Mouse (Mus musculus): ENCODE results near the gene Arhgap17.

Gene Arhgap17

DNA sequence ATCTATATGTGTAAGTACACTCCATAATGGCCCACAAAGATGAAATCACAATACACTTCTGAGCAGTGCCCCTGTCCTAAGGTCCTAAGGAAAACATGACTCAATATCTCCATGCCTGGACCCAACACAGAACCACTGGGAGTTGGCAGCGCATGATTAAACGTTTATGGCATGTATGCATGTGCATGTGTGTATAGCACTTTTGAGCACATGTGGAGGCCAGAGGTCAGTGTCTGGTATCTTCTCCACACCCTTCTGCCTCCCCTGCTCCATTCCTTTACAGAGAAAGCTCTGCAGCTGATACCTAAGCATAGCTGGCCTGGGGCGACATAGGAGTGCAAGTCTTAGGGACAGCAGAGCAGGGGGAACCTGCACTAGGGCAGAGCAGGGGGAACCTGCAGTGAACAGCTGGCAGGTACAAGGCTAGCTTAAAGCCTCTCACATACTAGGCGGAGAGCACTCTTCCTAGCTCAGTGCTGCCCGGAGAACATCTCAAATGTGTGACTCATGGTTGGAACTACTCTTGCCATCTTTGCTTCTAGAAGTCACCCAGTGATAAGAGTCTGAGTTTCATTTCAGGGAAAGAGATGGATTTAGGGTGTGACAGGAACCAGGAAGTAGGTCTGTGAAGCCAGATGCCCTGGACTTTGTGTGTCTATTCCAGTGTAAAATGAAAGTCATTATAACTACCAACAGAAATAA lies 25.5 kb downstream of the Arhgap17 start:
- in situ Hi-C loops (cut with MseI, MboI), result no loop called here

DNA sequence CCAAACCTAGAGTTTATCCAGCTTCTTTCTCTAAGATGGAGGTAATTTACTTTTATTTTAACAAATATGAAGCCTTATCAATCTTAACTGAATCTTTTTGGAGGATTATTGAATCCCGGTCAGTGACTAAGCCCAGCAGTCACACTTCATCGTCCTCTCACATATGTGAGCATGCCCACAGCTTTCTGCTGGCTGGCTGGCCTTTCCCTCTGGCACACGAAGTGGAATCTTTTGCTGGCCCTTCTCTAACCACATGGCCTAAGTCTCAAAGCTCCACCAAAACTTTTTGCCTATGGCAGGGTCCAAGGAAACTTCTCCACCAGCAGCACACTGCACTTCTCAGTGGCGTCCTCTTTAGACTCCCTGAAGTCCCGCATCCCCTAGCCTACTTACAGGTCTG lies 27.8 kb downstream of the Arhgap17 start:
- in situ Hi-C loops (cut with MseI, MboI), result no loop called here

DNA sequence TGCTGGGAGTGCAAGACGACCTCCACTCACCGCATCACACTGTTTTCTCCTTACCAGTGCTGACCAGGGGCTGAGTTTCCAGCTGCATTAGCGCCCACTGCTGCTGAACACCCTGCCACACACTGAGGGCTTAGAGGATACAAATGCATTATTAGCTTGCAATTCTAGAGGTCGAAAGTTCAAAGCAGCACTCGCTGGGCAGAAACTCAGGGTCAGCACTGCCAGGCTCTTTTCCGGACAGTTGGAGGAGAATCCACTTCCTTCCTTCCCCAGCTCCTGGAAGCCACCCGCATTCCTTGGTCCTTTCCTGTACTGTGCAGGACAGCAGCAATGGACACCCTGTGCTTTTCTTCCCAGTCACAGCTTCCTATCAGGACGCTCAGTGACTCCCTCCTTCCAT lies 31.4 kb downstream of the Arhgap17 start:
- in situ Hi-C loops (cut with MseI, MboI), result no loop called here

DNA sequence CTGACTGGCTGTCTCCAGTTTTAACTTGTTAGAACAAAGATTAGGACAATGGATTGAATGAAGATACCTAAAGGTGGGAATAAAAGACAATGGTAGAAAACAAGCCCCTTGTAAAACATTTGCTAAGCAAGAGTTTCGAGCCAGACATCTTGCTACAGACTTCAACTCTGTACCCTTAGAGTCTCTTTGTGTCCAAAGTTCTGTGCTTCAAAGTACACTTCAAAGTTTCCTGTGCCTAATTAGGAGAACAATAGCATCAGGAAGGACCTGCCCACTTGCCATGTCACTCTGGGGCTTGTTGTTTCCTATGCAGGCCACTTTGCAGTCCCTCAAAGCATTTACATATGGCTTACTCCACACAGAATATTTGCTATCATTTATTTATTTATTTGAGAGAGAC lies 33.4 kb downstream of the Arhgap17 start:
- in situ Hi-C loops (cut with MseI, MboI), result no loop called here

DNA sequence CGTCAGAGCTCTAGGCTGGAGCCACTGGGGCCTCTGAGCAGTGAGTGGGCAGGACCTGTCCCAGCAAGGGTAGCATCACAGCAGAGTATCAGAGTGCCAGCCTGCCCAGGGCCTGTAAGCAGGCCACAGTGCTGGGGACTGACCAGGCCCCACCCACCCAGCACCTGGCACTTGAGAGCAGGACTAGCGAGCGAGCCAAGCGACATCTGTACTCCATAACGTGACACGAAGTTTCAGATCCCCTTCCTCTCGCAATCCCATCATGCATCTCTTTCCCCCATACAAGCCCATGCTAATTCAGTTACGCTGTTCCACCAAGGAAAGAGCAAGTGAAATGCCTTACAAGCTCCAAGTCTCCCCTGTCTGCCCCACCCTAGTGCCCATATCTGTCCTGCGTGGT lies 39.2 kb downstream of the Arhgap17 start:
- in situ Hi-C loops (cut with MseI, MboI), result no loop called here

DNA sequence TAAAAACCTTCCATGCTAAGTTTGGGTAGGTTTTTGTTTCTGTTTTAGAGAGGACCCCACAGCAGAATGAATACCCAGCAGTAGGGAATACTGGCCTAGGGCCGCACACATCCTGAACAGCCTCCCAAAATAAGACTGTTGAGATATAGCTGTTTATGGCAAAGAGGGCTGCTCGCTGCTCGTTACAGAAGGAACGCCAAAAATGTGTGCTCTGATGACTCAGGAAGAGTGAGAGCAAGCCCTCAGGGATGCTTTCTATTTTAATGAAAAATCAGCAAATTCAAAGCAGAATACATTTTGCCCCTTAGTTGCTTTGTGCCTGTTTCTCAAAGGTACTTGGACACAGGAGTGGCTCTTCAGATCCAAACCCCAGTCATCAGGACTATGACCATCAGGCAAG lies 41.8 kb downstream of the Arhgap17 start:
- in situ Hi-C loops (cut with MseI, MboI), result no loop called here

DNA sequence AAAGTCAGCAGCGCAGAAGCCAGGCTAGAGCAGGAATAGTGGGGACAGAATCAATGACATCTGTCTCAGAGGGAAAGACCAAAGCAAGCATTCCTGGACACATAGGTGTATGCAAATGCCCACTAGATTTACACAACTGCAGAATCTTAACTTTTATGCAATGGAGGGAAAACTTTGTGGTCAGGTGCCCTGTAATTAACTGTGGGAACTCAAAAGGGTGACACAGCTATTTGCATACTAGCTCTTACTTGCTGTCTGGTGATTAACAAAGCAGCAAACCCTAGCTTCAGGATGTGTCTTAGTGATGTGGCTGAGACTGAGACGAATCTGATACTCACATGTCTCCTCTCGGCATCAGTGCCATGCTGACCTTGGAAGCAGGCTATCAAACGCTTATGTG lies 42.8 kb downstream of the Arhgap17 start:
- in situ Hi-C loops (cut with MseI, MboI), result no loop called here

DNA sequence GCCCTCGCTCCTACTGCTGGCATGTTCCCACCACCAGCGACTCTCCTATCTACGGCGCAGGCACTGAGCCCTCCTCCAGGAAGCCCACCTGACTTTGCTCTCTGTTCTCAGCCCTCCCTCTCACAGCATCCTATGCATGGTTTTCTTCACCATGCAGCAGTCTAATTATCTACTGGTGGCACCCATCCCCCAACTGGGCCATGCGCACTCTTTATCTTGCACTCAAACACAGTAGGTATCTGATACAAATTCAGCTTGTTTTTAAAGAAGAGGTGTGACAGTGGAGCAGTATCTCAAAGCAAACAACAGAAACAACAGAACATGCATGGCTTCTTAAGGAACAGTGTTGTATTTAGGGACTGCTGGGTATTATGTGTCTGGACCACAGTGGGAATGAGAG lies 43.7 kb downstream of the Arhgap17 start:
- in situ Hi-C loops (cut with MseI, MboI), result no loop called here

DNA sequence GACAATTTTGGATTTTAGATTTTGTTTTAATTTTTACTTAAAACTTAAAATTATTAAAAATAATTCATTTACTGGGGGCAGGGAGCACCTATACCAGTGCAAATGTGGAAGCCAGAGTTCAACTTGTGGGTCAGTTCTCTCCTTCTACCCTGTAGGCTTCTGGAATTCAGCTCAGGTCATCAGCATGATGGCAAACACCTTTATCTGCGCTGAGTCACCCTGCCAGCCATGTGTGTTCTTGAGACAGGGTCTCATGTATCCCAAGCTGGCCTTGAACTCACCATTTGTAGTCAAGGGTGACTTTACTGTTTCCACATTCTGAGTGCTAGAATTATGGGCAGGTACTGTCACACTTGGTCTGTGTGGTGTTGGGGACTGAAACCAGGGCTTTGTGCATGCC lies 45.6 kb downstream of the Arhgap17 start:
- in situ Hi-C loops (cut with MseI, MboI), result no loop called here

DNA sequence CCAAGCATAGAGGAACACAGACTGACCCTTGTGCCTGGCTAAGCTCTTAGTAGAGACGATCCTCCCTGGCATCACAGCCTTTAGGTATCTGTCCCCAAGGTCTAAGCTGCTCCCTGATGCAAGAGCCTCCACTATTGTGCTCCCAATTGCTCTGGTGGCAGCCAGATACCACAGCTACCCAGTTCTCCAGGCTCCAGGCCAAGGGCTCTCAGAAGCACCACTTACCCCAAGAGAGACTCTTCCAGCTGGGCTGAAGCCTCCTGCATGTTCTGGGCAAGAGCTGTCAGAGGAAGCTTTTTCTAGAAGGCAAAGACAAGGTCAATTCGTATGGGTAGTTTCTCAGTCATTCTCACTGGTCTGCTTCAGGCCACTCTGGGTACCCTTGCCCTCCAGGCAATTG lies 46.3 kb downstream of the Arhgap17 start:
- in situ Hi-C loops (cut with MseI, MboI), result no loop called here

DNA sequence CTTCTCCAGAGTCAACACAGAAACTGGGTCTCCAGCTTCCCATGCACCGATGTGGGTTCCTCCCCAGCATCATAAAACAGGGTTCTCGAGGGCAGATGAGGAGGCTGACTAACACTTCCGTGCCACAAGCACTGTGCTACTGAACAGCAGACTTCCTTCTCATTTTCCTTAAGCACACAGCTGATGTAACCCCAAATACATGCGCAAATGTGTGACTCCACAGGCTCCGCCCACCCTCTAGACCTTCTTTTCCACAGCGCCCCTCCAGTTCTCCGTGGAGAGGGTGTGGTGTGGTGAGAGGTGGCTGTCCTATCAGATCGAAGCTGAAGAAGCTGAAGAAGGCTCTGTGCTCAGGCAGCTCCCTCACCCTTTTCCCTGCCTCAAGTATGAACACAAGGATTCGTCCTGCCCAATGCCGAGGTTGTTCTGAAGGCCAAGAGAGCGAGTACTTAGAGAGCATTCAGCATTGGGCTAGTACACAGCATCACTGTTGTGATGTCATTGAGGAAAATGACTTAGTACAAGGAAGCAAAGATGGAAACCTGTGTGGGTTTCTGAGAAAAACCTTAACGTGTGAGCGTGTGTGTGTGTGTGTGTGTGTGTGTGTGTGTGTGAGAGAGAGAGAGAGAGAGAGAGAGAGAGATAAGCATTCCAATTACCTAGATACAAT lies 47.1 kb downstream of the Arhgap17 start:
- in situ Hi-C loops (cut with MseI, MboI), result no loop called here

DNA sequence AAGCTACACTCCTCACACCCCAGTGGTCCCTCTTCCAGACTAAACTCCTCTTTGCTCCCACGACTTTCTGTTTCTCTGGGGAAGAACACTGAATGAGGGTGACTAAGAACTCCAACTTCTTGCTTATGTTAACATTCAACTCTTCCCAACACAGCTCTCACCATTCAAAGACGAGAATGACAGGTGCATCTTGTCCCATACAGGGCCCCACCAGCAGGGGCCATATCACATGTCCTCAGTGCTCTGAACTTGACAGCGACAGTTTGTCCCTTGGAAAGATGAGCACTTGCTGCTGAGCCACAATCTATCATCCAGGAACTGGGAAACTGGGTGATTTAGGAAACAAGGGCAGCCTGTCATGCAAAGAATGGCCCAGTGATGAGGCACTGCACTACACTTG lies 57.0 kb downstream of the Arhgap17 start:
- in situ Hi-C loops (cut with MseI, MboI), result no loop called here

DNA sequence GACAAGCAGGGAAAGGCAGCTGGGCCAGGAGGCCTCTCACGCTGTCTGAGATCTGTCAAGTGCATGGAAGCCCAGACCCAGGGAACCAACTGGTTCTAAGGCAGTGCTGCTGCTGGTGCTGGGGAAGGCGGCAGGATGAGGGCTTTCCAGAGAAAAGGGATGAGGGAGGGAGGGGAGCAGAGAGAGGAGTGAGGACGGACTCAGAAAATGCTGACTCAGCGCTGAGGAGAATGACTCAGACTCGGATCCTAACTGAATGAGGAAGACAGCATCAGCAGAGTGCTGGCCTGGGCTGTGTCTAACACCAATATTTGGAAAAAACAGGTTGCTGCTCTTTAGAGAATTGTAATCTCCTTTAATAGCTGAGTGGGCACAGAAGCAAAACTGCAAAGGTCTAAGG lies 57.9 kb downstream of the Arhgap17 start:
- in situ Hi-C loops (cut with MseI, MboI), result no loop called here

DNA sequence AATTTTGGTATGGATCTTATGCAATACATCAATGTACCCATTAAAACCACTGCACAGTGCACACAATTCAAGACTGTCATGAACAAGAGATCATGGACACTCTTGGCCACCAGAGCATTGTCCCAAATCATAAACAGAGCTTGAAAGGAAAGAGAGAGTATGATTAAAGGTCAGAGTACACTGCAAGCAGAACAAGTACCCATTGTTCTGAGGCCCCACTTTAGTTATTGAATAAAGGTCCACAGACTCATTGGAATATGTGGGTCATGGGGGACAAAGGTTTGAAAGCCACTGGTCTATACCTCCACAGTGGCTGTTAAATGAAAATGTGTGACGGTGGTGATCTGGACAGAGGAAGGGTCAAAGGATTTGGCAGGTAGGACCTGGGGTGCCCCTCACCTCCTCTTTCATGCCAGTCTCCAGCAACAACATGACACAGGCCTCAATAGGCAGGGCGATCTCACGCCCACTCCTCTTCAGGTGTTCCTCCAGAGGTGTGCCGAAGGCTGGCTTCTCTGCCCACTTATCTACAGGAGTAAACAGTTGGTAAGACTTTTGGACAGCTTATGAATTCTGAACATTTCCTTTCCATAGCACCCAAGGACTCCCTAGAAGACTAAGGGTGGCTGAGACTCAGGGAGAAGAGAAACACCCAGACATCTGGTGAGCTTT lies 61.7 kb downstream of the Arhgap17 start:
- in situ Hi-C loops (cut with MseI, MboI), result no loop called here

DNA sequence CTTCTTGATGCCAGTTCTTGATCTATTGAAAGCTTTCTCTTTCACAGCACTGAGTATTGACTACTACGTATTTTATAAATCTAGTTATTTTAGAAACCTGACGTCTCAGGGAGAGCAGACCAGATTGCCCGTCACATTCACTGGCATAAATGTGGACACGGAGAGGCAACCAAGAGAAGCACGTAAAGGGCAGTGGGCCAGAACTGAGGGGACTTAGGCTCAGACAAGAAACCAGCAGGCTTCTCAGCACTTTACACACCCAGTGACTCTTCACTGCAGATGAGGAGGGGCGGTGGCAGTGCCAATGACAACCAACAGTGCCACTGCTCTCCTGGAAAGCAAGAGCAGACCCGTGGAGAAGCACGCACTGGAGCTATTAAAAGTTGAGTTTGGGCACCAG lies 62.5 kb downstream of the Arhgap17 start:
- in situ Hi-C loops (cut with MseI, MboI), result no loop called here

DNA sequence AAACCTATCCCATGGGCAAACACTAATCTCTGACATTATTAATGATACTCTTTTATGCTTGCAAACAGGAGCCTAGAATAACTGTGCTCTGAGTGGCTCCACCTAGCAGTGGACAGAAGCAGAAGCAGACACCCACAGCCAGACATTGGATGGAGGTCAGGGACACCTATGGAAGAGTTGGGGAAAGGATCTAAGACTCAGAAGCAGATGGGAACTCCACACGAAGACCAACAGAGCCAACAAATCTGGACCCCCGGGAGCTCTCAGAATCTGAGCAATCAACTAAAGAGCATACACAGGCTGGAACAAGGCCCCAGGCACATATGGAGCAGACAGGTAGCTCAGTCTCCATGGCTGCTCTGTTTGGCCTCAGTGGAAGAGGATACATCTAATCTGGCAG lies 64.3 kb downstream of the Arhgap17 start:
- in situ Hi-C loops (cut with MseI, MboI), result no loop called here

DNA sequence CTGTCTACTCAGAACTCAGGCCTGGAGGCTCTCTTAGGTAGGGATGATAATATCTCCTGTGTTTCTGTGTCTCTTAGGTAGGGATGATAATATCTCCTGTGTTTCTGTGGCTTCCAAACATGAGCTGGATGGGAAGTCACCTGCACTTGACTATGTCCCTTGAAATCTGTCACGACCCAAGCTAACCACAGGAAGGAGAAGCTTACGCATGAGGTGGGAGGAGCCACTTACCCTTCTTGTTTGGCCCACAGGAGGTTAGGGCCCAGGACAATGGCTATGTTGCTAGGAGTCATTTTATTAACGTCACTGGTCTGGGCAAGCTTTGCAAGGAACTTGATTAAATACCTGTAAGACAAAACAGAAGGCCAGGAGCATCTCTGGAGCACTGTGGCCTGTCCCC lies 69.5 kb downstream of the Arhgap17 start:
- in situ Hi-C loops (cut with MseI, MboI), result no loop called here

DNA sequence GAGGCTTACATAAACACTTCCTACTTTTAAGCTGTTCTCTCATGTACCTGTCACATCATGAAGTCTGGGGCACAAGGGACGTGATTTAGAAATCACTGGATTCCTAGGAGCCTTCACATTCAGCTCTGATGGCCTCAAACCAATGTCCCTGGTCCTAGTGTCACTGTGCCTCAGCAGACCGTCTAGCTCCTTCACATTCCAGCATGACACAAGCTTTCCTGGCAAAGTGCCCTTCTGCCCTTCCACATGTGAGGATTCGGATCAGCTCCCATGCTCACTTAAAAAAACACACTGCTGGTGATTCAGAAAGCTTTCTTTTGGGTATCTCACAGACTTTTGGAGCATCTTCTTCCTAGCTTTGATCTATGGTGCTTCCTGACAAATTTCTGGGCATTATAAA lies 71.5 kb downstream of the Arhgap17 start:
- in situ Hi-C loops (cut with MseI, MboI), result no loop called here

DNA sequence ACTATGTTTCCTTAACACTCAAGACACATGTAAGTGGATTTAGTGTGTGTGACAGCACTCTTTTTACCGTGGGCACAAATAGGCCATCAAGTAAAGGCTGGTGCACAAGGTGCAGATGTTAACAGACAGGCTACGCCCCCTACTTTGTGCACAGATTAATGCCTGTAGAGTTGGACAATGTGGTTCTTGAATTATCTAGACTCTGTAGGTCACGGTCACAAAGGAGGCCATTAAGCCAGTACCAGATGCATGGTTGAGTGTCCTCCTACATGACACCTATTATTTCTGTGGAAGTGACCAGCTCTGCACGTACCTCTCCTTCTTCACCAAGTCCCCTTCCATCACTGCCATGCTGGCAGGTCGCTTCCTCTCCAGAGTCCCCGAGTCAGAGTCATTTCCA lies 73.6 kb downstream of the Arhgap17 start:
- in situ Hi-C loops (cut with MseI, MboI), result no loop called here

DNA sequence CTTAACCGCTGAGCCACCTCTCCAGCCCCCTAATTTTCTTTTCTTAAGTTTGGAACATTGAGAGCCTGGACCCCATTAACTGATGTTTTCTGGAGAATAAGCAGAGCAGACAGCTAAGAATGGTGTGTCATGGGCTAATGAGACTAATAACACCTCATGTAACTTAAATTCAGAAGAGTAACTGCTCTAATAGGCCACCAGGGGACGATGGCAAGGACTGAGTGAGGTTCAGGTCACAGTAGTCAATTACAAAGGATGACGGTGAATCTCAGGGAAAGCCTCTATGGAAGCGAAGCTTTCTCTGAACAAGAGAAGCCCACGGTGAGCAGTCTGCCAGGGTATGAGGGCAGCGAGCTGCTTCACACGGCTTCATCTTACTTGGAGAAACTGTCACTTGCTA lies 74.3 kb downstream of the Arhgap17 start:
- in situ Hi-C loops (cut with MseI, MboI), result no loop called here

DNA sequence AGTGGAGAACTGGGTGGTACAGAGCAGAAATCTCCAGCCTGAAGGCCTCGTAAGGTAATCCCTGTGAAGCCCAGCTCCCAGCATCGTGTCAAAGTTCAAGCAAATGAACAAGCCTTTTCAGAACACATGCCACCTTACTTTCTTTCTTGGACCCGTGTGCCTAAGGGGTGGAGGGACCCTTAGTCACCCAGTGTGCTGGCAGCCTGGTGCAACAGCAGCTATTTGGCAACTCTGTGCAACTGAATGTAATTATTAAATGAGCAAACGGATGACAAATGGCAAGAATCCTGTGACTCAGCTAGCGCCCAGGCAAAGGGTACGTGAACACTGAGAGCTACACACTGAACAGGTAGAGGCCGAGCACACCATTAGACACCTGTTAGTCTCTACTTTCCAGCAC lies 75.8 kb downstream of the Arhgap17 start:
- in situ Hi-C loops (cut with MseI, MboI), result no loop called here

DNA sequence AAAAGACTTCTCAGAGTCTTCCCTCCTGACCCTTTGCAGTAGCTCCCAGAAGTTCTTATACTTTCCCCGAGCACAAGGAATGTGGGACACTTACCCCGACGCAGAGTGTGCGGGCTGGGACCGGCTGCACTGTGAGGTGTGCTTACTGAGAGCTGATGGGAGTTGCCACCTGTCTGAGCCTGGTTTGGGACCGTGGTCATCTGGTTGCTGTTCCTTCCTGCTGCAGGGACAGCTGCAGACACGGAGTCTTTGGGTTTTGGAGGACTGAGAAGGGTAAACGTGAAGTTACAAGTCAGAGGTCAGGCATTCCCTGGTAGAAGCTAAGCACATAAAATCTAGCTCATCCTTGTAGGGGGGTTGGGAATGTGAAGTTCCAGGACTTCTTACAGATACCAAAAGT lies 77.8 kb downstream of the Arhgap17 start:
- in situ Hi-C loops (cut with MseI, MboI), result no loop called here

DNA sequence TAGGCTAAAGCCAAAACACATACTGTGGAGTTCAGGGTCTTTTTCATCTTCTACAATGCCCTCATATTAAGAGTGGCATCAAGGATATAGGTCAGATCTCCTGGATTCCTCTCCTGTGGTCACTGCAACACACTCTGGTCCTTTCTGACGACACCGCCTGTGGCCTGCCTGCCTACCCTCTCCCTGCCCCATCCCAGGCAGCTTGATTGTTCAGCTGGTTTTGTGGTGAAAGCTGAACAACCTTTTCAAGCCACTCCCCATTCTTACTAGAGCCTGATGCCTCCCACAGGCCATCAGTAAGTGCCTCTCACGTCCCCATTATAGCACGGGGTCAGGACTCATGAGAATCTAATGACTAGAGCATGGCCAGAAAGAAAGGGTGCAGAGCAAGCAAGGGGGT lies 80.5 kb downstream of the Arhgap17 start:
- in situ Hi-C loops (cut with MseI, MboI), result no loop called here
